Mouse (Mus musculus) olfactory bulb, adult 2 months (tissue): ENCODE results near the gene Smad6.

ENCODE experiments used
- CTCF ChIP-seq: fragments of 200-500 bp; IDR thresholded peaks from 2 replicates; pipeline ENCODE4 v1.5.1; 2012; ENCODE audit warnings: low read depth, mild to moderate bottlenecking, low read length, moderate library complexity; ENCODE audit not compliant: insufficient read depth
- POLR2A ChIP-seq: fragments of 200-500 bp; IDR thresholded peaks from 2 replicates; pipeline ENCODE4 v1.6.1; 2012; ENCODE audit warnings: mild to moderate bottlenecking, low read depth, low read length, moderate library complexity; ENCODE audit not compliant: insufficient read depth

- TF ChIP-seq POLR2A, result no peak
- no peak for TF ChIP-seq CTCF
Observed at GRCm38 (mm10) chr9:63973662-63974190, 48.1 kb downstream of the Smad6 start.
